Mouse (Mus musculus) kidney, adult 9 months (tissue): ENCODE data around the gene Wnk1.

ENCODE experiments used
- DNase-seq: peaks from one replicate; pipeline ENCODE4 v3.0.0; 2022

The Wnk1 gene

DNA sequence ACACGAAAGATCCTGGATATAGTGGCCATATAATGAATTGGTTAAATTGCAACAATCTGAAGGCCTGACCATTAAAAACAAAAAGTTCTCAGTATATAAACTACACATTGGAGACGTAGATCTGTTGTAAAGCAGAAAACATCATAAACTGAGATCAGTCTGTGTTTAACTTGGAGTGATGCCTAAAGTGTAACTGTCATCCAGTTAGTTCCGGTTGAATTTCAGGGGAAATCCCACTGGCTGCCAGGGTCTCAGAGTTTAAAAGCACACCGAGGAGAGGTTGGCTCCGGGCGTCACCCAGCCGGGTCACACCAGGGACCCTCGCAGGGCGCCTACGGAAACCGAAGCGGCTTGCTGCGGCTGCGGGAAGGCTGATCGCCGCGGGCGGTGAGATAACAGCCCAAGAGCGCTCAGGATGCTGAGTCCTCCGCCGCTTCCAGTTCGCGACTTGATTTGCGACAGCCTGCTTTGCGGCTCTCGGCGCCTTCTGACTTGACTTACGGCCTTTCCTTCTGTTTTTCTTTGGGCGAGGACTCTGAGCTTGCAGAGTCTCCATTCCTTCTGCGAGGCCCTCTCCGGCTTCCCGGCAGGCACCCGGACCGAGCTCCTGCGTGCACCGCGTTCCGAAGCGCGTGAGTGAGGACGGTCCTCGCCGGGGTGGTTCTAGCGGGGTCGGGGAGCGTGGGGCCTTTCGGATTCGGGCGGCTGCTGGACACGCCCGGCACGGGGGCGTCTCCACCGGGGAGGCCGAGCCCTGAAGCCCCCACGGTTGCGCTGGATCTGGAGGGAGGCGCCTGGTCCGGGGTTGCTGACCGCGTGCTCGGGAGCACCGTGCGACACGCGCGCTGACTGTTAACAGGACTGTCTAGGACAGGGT lies 136.0 kb downstream of the Wnk1 start, which contains the start of gene Rad52:
Gene Rad52 (plus strand): TSS at position 495 of the 877 bp plus-strand sequence.
- peak; percentile 90 for DNase-seq

DNA sequence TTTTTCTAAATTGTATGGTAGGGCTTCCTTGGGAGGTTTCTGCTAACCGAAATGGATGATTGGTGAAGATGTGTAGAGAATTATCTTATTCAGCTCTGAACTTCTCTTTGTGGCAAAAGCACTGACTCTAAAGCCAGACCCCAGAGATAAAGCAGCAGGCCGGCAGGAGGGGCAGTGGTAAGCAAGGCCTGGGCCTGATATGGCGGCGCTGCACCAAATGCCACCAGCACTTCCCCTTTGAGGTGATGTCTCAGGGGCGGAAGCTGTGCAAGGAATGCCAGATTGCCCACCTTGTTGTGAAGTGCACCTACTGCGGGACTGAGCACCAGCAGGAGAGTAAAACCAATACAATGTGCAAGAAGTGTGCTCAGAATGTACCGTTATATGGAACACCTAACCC lies 145.8 kb downstream of the Wnk1 start:
- no peak for DNase-seq

DNA sequence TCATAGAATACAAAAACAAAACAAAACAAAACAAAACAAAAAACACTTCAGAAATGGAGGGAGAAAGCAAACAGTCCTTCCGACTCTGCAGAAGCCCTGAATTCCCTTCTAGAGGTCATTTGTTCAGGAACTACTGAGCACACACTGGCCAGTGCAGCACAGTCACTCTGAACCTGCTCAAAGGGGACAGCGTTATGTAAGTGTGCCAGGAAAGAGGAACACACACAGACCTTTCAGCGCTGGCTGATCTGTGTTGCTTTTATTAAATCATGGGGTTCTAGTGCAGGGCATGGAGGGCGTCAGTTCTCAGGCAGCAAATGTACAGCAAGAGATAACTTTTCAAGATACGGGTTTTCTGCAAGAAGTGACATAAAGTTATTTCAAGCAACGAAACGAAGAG lies 155.3 kb downstream of the Wnk1 start:
- peak; percentile 25 for DNase-seq
